Mouse (Mus musculus): ENCODE results near the gene Atrnl1. TPM values are rescaled to one million over a fixed set of nuclear protein-coding genes. Genes with fewer than 3 reads are reported as not detected.

The Atrnl1 gene
- polyA plus RNA-seq, 1 experiment from 2014 or later = 5.7 TPM

DNA sequence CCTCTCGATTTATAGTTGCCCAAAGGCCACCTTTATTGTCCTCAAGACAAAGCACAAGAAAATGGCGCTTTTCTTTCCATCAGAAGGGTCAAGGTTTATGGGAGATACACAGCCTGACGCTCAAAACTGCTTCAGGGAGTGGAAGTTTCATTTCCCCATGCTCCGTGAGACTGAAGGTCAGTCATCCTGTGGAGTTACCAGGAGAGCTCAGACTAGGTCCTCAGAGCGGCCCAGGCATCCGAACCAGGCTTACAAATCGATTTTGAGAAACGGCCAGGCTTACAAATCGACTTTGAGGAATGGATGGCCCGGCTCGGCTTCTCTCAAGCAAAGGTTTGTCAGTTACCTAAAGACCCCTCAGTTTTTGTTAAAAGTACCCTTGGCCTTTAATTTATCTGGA lies 508.0 kb downstream of the Atrnl1 start:
- no peaks in the 10 kb centered on the region for H3K79me2 ChIP-seq (ENCODE audit: inconsistent target)
- 78% methylated on average over 11 of the region's 11 CpGs for WGBS (ENCODE audit: missing documents)
- H3K36me3 ChIP-seq (ENCODE audit: inconsistent target) = no peaks in the 10 kb centered on the region
- H3K27ac ChIP-seq = no peak overlapping the region
- H3K4me3 ChIP-seq (ENCODE audit: inconsistent target) = no peak overlapping the region

DNA sequence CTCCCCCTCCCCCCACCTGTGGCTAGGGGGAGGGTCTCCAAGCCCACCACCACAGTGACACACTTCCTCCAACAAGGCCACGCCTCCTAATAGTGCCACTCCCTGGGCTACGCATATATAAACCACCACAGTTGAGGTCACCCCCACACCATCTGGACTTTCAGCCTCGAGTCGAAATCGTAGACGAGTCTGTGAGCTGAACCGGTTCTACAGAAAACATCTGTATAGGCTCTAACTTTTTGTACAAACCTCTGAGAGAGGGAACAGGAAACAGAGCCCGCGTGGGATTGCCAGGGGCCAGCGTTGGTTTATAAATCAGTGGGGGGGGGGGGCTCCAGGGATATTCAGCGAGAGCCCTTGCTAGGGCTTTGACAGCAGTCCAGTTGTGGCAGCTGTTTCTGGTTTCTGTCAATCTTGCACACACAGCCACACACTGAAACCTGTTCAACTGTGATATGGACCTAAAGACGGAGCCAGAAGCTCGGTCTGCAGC lies 508.9 kb downstream of the Atrnl1 start:
- H3K27ac ChIP-seq = no peak overlapping the region
- H3K4me3 ChIP-seq (ENCODE audit: inconsistent target) = no peak overlapping the region
- H3K36me3 ChIP-seq (ENCODE audit: inconsistent target) = no peaks in the 10 kb centered on the region
- 48% methylated on average over 12 of the region's 13 CpGs for WGBS (ENCODE audit: missing documents)
- H3K79me2 ChIP-seq (ENCODE audit: inconsistent target) = no peaks in the 10 kb centered on the region

DNA sequence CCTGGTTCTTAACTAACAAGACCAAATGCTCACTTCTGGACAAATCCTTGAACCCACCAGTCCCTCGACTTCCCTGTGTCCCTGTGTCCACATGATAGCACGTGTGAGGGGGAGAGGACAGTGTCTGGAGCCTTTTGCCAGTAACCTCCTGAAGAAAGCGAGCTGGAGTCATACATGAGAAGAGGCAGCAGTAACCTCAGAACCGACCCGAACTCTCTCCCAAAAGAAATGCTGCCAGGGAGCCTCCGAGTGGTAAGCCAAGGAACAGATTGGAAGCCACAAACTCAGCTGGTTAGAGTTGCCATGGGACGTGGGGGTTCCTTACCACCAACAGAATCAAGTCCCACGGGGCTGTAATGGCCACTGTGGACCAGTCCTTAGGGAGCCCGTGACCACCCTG lies 509.8 kb downstream of the Atrnl1 start:
- 92% methylated on average over 9 of the region's 9 CpGs for WGBS (ENCODE audit: missing documents)
- Histone ChIP-seq H3K79me2 (ENCODE audit: inconsistent target) (no peaks in the 10 kb centered on the region), H3K4me3 (ENCODE audit: inconsistent target) (no peak overlapping the region), H3K36me3 (ENCODE audit: inconsistent target) (no peaks in the 10 kb centered on the region), H3K27ac (no peak overlapping the region)

DNA sequence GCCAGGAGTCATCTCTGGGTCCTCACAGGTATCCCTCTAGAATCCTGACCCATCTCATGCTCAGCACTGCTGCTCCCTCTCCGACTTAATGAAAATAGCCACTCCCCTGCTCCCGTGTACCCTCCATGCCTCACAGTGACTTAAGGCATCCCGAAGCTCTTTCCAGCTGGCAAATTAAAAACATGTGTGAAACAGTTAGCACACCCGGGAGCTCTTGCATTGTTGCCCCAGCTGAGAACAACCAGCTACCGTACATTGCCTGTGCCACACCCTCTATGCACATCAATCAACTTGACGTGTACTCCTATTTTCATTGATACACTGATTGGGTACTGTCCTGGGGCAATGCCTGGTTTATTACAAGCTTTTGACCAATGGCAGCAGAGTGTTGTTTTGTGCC lies 510.8 kb downstream of the Atrnl1 start:
- no peak overlapping the region for H3K4me3 ChIP-seq (ENCODE audit: inconsistent target)
- no peaks in the 10 kb centered on the region for H3K36me3 ChIP-seq (ENCODE audit: inconsistent target)
- WGBS (ENCODE audit: missing documents) = 97% methylated on average over 6 of the region's 6 CpGs
- H3K79me2 ChIP-seq (ENCODE audit: inconsistent target) = no peaks in the 10 kb centered on the region
- no peak overlapping the region for H3K27ac ChIP-seq

DNA sequence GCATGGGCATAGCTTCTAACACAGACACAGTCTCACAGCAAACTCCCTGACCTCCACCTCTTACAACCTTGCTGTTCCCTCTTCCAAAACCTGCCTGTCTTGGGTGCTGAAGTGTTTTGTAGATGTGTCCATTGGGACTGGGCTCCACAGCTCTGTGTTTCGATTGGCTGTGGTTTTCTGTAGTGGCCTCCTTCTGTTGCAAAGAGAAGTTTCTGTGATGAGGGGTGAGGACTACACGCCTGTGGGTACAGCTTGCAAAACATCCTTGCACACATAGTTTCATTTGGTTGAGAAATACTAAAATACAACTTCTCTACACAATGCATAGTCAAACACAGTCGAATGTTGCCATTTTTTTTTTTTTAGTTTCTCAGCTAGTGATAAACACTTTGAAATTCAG lies 512.8 kb downstream of the Atrnl1 start:
- no peaks in the 10 kb centered on the region for H3K36me3 ChIP-seq (ENCODE audit: inconsistent target)
- no peaks in the 10 kb centered on the region for H3K79me2 ChIP-seq (ENCODE audit: inconsistent target)
- no peak overlapping the region for H3K4me3 ChIP-seq (ENCODE audit: inconsistent target)
- H3K27ac ChIP-seq = no peak overlapping the region
- 32% methylated on average over 3 of the region's 3 CpGs for WGBS (ENCODE audit: missing documents)

DNA sequence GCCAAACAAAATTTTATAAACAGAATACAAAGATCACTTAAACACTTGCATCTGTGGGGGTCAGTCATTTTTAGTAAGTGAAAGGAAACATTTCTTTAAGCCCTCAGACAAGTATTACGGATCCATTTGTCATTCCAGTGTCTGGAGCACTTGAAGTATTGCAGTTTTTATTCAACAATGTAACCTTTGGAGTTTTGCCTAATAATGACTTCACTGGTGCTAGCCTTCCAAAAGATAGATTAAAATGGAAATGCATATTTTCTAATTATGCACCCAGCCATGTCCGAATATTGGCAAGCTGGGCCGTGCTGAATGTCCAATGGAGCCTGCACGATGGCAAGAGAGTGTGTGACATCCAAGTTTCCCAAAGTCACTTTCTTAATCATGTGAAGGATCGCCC lies 513.7 kb downstream of the Atrnl1 start:
- H3K79me2 ChIP-seq (ENCODE audit: inconsistent target) = no peaks in the 10 kb centered on the region
- no peak overlapping the region for H3K27ac ChIP-seq
- no peaks in the 10 kb centered on the region for H3K36me3 ChIP-seq (ENCODE audit: inconsistent target)
- WGBS (ENCODE audit: missing documents) = 96% methylated on average over 5 of the region's 5 CpGs
- no peak overlapping the region for H3K4me3 ChIP-seq (ENCODE audit: inconsistent target)

DNA sequence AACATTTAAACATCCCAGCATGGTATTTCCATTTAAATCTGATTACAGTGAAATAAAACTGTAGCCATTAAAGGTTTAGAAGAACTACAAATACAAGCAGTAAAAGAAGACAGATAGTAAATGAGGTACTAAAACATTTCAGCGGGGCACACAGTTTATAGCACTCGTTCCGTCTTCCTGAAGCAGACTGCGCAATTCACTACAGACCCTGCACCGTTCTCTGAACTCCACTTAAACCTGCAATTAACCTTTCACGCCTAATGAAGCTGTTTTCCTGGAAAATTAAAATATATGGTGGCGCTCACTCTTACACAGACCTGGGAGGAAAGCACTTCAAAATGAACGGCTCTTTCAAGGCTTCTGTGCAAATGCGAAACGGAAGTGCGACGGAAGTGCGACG lies 514.2 kb downstream of the Atrnl1 start:
- Histone ChIP-seq H3K79me2 (ENCODE audit: inconsistent target) (no peaks in the 10 kb centered on the region), H3K4me3 (ENCODE audit: inconsistent target) (no peak overlapping the region), H3K27ac (no peak overlapping the region), H3K36me3 (ENCODE audit: inconsistent target) (no peaks in the 10 kb centered on the region)
- WGBS (ENCODE audit: missing documents) = 90% methylated on average over 14 of the region's 14 CpGs

DNA sequence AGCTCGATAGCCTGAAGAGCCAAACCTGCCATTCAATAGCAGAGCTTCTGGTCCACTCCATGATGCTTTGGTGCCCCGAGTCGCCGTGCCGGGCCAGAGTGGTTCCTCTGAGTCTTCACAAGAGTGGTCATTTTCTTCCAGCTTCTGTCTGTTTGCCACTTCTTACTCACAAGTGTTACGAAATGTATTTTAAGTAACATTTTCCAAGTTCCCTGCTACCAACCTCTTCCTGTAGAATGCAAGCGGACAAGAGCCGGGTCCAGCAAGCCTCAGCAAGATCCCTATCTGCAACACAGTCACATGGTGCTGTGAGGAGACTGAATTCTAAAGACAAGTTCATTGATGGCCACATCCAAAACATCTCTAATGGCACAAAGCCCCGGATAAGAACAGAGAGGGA lies 521.1 kb downstream of the Atrnl1 start:
- WGBS (ENCODE audit: missing documents) = 56% methylated on average over 9 of the region's 9 CpGs

DNA sequence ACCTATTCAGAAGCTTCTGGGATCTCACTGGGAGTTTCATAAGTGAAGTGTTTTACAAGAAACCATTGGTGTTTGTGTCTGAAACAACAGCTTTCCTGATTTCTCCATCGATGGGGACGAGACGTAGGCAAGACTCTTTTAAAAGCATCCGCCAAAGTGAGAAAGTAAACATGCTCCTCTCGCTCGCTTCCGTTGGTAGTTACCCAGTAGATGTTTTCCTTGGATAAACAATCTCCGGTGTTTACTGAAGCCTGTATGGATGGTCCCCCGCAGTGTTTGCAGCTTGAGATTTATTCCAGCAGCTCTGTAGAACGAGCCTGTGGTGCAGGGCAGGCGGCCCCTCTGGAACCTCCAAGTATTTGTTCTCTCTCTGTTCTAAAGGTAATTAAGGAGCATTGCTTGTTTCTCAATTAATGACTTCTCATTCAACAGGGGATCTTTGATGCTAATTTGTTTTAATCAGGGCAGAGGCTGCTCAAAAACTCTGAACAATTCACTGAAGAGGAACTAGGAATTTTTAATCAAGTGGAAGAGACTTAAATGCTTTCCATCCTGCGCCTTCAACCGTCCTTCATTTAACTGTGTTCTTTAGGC lies 529.5 kb downstream of the Atrnl1 start:
- H3K4me3 ChIP-seq (ENCODE audit: inconsistent target) = no peak overlapping the region
- 89% methylated on average over 13 of the region's 13 CpGs for WGBS (ENCODE audit: missing documents)
- no peaks in the 10 kb centered on the region for H3K36me3 ChIP-seq (ENCODE audit: inconsistent target)
- no peaks in the 10 kb centered on the region for H3K79me2 ChIP-seq (ENCODE audit: inconsistent target)
- no peak overlapping the region for H3K27ac ChIP-seq

More for the DNA sequence above, 521.1 kb downstream of the Atrnl1 start:
- Histone ChIP-seq H3K27ac (no peak overlapping the region), H3K36me3 (ENCODE audit: inconsistent target) (no peaks in the 10 kb centered on the region), H3K4me3 (ENCODE audit: inconsistent target) (no peak overlapping the region), H3K79me2 (ENCODE audit: inconsistent target) (no peaks in the 10 kb centered on the region)

DNA sequence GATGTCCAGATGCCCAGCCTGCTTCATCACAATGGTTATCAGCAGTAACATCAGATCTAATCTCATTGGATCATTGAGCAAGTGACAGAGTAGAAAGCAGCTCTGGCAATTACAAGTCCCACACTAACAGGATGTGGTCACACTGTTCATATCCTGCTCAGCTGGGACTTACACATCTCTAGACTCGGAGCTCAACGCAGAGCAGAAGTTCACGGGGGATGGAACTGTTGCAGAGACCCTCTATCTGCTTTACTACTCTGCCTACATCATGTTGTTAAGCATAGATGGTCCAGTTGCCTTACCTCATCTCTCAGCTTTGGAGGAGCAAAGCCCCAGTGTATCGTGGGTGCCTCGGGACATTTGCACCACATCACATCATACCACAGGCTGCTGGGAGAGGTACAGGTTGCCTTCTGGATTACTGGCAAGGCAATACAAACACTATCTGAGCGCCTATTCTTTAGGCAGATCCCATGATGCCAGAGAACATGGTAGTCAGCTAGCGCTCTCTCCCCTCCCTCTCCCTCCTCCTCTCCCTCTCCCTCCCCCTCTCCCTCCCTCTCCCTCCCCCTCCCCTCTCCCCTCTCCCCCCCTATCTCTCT lies 533.1 kb downstream of the Atrnl1 start:
- Histone ChIP-seq H3K27ac (no peak overlapping the region), H3K4me3 (ENCODE audit: inconsistent target) (no peak overlapping the region), H3K36me3 (ENCODE audit: inconsistent target) (no peaks in the 10 kb centered on the region), H3K79me2 (ENCODE audit: inconsistent target) (no peaks in the 10 kb centered on the region)
- WGBS (ENCODE audit: missing documents) = 36% methylated on average over 6 of the region's 7 CpGs

DNA sequence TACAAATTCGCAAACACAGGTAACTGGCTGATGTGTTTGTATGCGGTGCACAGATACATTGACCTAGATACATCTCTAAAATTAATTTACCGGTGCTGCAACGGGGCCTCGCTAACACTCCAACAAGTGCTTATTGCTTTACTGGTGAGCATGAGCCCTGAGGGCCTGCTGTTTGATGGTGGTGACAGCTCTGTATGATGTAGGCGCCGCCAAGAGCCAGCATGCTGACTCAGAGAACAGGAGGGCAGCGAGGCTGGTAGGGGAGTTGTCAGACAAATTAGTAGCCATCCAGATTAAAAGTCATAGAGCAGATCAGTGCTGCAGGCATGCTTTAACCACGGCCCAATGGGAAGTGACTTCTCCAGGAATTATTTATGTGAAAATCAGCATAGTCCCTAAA lies 534.7 kb downstream of the Atrnl1 start:
- WGBS (ENCODE audit: missing documents) = 80% methylated on average over 9 of the region's 9 CpGs

DNA sequence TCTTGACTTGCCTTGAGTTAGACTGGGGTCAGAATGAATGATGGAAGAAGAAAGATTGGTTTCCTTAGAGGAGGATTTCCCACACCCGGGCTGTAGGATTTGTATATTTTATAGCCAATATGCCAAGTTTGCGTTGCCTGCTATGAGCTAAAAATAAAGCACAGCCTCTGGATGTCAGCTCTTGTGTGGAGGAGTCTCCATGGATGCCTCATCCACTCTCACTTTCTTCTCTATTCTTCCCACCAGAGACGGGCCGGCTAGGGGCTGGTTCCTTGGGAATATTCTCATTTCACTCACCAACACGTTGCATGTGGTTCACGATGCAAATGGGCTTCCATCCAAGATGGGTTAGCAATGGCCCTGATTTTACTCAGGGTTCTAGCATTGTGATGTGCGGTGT lies 540.4 kb downstream of the Atrnl1 start:
- H3K4me3 ChIP-seq (ENCODE audit: inconsistent target) = no peak overlapping the region
- no peak overlapping the region for H3K27ac ChIP-seq

More for the DNA sequence above, 534.7 kb downstream of the Atrnl1 start:
- Histone ChIP-seq H3K36me3 (ENCODE audit: inconsistent target) (no peaks in the 10 kb centered on the region), H3K79me2 (ENCODE audit: inconsistent target) (no peaks in the 10 kb centered on the region), H3K4me3 (ENCODE audit: inconsistent target) (no peak overlapping the region), H3K27ac (no peak overlapping the region)

DNA sequence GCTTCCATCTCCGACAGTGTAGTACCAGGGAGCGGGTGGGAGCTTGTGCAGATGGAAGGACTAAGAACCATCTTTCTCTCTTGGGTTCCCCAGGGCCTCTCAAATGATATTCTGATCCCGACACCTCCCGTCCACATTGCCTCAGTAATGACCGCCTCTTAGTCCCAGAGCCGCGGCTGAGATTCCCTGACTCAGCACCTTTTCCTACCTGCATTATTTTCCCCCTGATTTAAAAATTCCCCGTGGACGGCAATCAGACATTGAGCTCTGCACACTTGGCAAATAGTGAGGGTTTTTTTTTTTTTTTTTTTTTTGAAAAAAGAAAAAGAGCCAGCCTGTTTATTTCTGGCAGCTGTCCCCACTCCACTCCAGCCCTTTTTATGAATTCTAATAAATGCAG lies 550.7 kb downstream of the Atrnl1 start:
- WGBS (ENCODE audit: missing documents) = 95% methylated on average over 9 of the region's 9 CpGs
- Histone ChIP-seq H3K4me3 (ENCODE audit: inconsistent target) (no peak overlapping the region), H3K27ac (no peak overlapping the region), H3K79me2 (ENCODE audit: inconsistent target) (no peaks in the 10 kb centered on the region), H3K36me3 (ENCODE audit: inconsistent target) (no peaks in the 10 kb centered on the region)

More for the DNA sequence above, 540.4 kb downstream of the Atrnl1 start:
- 92% methylated on average over 7 of the region's 7 CpGs for WGBS (ENCODE audit: missing documents)
- Histone ChIP-seq H3K36me3 (ENCODE audit: inconsistent target) (no peaks in the 10 kb centered on the region), H3K79me2 (ENCODE audit: inconsistent target) (no peaks in the 10 kb centered on the region)

DNA sequence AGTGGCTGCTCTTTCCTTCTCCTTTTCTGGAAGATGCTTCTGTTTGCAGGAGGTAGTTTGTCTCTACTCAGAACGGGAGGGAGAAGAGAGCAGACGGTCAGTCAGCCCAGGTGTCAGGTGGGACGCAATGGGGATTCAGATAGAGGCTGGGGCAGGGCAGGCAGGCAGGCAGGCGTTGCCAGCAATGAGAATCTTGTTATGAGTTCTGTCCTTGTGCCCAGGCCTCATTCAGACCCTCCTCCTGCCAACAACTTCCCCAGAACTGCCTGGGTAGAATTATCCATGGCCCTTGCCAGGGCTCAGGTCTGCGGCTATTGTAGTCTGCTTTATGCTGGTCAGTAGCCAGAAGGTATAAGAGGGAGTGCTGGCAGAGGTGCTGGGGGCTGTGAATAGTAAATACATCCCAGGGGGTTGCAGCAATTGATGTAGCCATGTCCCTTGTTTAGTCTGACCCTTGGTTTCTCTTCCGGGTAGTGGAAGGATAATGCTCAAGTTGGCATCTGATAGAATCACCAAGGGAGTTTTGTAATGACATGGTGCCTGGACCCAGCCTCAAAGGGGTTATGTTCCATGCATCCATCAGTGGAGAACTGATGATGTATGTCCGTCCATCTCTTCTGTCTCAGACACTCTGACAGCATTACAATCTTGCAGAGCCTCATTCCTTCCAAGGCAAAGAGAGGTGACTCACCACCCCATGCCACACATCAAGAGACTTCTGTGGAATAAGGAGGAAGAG lies 554.2 kb downstream of the Atrnl1 start:
- no peak overlapping the region for H3K27ac ChIP-seq
- 89% methylated on average over 7 of the region's 7 CpGs for WGBS (ENCODE audit: missing documents)
- H3K4me3 ChIP-seq (ENCODE audit: inconsistent target) = no peak overlapping the region
- H3K36me3 ChIP-seq (ENCODE audit: inconsistent target) = no peaks in the 10 kb centered on the region
- no peaks in the 10 kb centered on the region for H3K79me2 ChIP-seq (ENCODE audit: inconsistent target)

DNA sequence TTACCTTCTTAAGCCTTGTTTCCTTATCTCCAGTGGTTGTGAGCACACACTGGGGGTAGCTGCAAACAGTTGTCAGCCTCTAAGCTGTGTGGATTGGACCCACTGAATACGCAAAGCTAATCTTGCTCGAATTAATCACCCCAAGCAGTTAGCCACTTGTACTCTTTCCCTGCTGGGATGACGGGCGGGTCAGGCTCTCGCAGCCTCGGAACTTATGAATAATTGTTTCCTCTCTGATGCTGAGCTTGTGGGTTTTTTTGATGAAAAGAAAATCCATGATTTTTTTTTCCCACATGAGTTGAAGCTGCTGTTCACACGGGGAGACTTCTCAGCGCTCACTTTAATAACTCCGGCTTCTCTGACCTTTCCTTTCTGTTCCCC lies 554.8 kb downstream of the Atrnl1 start:
- Histone ChIP-seq H3K4me3 (ENCODE audit: inconsistent target) (no peak overlapping the region), H3K36me3 (ENCODE audit: inconsistent target) (no peaks in the 10 kb centered on the region), H3K79me2 (ENCODE audit: inconsistent target) (no peaks in the 10 kb centered on the region), H3K27ac (no peak overlapping the region)
- WGBS (ENCODE audit: missing documents) = 75% methylated on average over 8 of the region's 9 CpGs
